Mouse (Mus musculus) bone marrow macrophage, adult 2 months (primary cell): ENCODE data around the gene Epas1. TPM values are rescaled to one million over a fixed set of nuclear protein-coding genes. Genes with fewer than 3 reads are reported as not detected.
A peak's percentile ranks its signal among the peaks of the same experiment; 100 is the strongest.

ENCODE experiments used
- H3K27ac ChIP-seq: 2 replicates; pipeline ENCODE4 v1.5.1; 2012; ENCODE audit warnings: low read depth, low read length; ENCODE audit not compliant: insufficient read depth
- H3K4me1 ChIP-seq: 2 replicates; pipeline ENCODE4 v1.6.1; 2012; ENCODE audit warnings: low read length; ENCODE audit not compliant: control insufficient read depth, insufficient read depth
- H3K4me3 ChIP-seq: 2 replicates; pipeline ENCODE4 v1.5.1; 2012; ENCODE audit warnings: mild to moderate bottlenecking, low read length, moderate library complexity; ENCODE audit not compliant: insufficient read depth
- CTCF ChIP-seq: IDR thresholded peaks from 2 replicates; pipeline ENCODE4 v1.5.1; 2012; ENCODE audit warnings: low read depth, mild to moderate bottlenecking, low read length, moderate library complexity
- POLR2A ChIP-seq: IDR thresholded peaks from 2 replicates; pipeline ENCODE4 v1.6.1; 2012; ENCODE audit warnings: mild to moderate bottlenecking, low read depth, low read length, borderline replicate concordance
- polyA plus RNA-seq: library from polyadenylated mRNA; stranded (reverse); fragments of >200 nt; gene quantifications from 2 replicates; pipeline ENCODE4 v1.2.4, GENCODE M21; 2012; ENCODE audit not compliant: missing spikeins, insufficient read depth, insufficient read length

Gene Epas1
- 0.74 and 1.1 TPM in 2 replicates for polyA plus RNA-seq

- peak within 1 kb of the TSS; percentile 70 for H3K27ac ChIP-seq
- TF ChIP-seq CTCF: no peak
- TF ChIP-seq POLR2A: no peak
- peak within 1 kb of the TSS; percentile 75 for H3K4me3 ChIP-seq
- peaks cover 5% of the 10 kb centered on the region for H3K4me1 ChIP-seq
Observed at GRCm38 (mm10) chr17:86753130-86753821, at the start of gene Epas1. Gene Epas1, plus strand, starts transcription at chr17:86753700.

DNA sequence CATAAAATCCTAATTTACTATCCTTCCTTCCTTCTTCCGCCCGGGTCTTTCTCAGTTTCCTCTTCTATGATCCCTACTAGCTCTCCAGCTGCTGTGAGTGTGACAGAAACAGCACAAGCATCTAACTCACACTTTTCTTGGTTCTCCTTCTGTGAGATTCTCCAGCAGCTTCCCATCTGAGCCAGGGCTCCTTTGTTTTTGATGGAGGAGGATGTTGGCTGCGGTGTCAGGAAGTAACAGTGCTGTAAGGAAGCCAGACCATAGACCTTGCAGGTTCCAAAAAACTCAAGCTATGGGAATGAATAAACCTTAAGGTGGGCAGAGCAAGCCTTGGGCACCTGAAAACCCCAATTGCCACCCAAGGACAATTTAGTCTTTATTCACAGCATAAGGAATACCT, 48.3 kb upstream of the Epas1 start:
- Histone ChIP-seq H3K27ac (no peak overlapping the region), H3K4me1 (peaks cover 9% of the 10 kb centered on the region), H3K4me3 (no peak overlapping the region)
- no peak for TF ChIP-seq CTCF
- no peak for TF ChIP-seq POLR2A

GRCm38 (mm10) chr17:86706467-86706866, 47.0 kb upstream of the Epas1 start:
- peaks cover 14% of the 10 kb centered on the region for H3K4me1 ChIP-seq
- TF ChIP-seq POLR2A: no peak
- TF ChIP-seq CTCF: no peak
- H3K27ac ChIP-seq: no peak overlapping the region
- no peak overlapping the region for H3K4me3 ChIP-seq

DNA sequence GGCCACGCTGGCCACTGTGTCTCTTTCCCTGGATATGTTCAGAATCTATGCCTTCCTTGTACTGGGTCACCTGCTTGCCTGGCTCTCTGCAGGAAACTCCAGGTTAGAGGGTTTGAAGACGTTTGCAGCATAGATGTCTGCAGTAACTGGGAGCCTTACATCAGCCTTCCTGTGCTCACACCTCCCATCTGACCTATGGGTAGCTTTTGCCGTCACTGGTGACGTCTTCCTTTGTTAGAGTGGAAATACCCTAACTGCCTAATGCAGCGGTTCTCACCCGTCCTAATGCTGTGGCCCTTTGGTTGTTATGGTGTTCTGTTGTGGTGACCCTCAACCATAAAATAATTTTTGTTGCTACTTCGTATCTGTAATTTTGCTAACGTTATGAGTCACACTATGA, 43.7 kb upstream of the Epas1 start:
- Histone ChIP-seq H3K4me1 (peaks cover 14% of the 10 kb centered on the region), H3K27ac (no peak overlapping the region), H3K4me3 (no peak overlapping the region)
- TF ChIP-seq CTCF (no peak), POLR2A (no peak)

GRCm38 (mm10) chr17:86710379-86710778, 43.1 kb upstream of the Epas1 start:
- no peak overlapping the region for H3K4me3 ChIP-seq
- H3K4me1 ChIP-seq: peaks cover 14% of the 10 kb centered on the region
- TF ChIP-seq POLR2A (no peak), CTCF (no peak)
- no peak overlapping the region for H3K27ac ChIP-seq

- no peak overlapping the region for H3K27ac ChIP-seq
- no peak overlapping the region for H3K4me3 ChIP-seq
- peaks cover 6% of the 10 kb centered on the region; the same call in 1 of the 2 replicates for H3K4me1 ChIP-seq
- TF ChIP-seq POLR2A: no peak
- no peak for TF ChIP-seq CTCF
Observed at GRCm38 (mm10) chr17:86711949-86712348, 41.6 kb upstream of the Epas1 start.

DNA sequence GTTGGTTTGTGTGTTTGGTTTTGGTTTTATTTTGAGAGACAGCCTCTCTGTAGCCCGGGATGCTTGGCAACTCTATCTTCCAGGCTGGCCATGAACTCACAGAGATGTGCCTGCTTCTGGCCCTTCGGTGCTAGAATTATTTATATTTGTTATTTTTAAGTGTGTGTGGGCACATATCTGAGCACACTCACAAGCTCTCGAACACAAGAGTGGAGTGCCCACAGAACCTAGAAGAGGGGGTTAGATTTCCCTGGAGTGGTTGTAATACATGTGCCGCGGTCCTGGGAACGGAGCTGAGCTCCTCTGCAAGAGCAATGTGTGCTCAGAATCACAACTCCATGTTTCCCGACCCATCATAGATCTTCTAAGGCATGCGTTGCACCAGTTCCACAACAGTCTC, 40.9 kb upstream of the Epas1 start:
- no peak for TF ChIP-seq POLR2A
- H3K27ac ChIP-seq: no peak overlapping the region

DNA sequence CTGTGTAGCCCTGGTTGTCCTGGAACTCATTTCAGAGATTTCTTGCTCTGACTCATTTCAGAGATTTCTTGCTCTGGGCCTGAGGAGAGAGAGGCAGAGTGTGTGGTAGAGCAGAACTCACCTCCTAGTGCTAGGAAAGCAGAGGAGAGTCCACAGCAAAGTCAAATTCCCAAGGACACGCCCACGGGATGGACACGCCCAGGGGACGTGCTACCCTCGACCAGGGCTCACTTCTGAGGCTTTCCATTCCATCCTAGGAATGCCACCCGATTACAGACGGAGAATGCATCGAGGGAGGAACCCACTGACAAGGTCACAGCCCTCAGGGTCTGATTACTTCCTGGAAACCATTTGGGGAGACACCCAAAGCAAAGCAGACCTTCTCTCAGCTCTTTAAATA, 39.9 kb upstream of the Epas1 start:
- no peak for TF ChIP-seq CTCF
- no peak for TF ChIP-seq POLR2A
- H3K4me1 ChIP-seq: peaks cover 6% of the 10 kb centered on the region; the same call in 1 of the 2 replicates
- H3K27ac ChIP-seq: no peak overlapping the region
- no peak overlapping the region for H3K4me3 ChIP-seq

More for the DNA sequence above, 40.9 kb upstream of the Epas1 start:
- peaks cover 6% of the 10 kb centered on the region; the same call in 1 of the 2 replicates for H3K4me1 ChIP-seq
- no peak overlapping the region for H3K4me3 ChIP-seq

DNA sequence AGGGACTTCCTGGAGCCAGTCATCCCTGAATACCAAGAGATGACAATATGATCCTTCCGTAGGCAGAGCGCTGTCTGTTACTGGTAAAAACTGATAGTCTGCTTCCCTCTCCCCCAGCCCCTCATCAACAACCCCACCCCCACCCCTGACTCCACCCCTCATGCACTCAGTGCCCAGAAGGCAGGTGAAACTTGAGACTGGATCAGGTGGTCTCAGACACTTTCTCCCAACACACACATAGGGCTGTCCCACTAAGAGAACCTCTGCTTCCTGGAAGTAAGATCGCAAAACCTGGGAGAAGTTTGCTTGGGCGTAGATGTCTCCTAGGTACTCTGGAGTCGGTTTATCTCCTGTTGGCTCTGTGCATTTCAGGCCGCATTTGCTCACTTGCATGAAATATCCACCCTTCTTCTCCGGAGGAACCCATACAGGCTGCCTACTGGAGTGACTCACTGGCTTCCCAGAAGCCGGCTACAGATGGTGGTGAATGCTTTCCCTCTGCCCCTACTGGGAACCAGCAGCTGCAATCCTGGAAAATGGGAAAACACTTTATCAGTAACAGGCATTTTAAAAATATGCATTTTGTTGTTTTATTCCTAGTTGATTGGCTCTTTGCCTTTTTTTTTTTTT, 28.6 kb upstream of the Epas1 start:
- H3K4me3 ChIP-seq: no peak overlapping the region
- H3K27ac ChIP-seq: no peak overlapping the region
- TF ChIP-seq CTCF: no peak
- TF ChIP-seq POLR2A: no peak
- H3K4me1 ChIP-seq: peaks cover 23% of the 10 kb centered on the region

GRCm38 (mm10) chr17:86726480-86726879, 27.0 kb upstream of the Epas1 start:
- Histone ChIP-seq H3K27ac (no peak overlapping the region), H3K4me1 (peaks cover 23% of the 10 kb centered on the region), H3K4me3 (no peak overlapping the region)
- TF ChIP-seq CTCF (no peak), POLR2A (no peak)

DNA sequence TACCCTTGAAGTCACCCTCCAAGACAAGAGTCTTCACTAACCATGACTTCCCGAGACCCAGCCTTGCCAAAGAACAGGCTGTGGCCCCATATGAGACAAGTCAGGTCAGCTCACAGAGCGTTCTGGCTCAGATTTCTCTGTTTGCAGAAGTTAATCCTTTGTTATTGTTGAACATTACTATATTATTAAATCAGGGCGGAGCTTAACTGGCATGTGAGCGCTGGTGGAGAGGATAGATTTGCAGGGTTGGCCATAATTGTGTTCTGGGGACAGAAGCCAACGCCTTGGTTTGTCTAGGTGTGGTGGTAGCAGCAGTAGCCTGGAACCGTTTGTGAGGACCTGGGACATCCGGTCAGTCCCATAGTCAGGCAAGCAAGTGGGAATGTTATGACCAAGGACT, 26.5 kb upstream of the Epas1 start:
- H3K27ac ChIP-seq: no peak overlapping the region
- no peak overlapping the region for H3K4me3 ChIP-seq
- peaks cover 25% of the 10 kb centered on the region for H3K4me1 ChIP-seq
- TF ChIP-seq CTCF: no peak
- TF ChIP-seq POLR2A: no peak
